Mouse (Mus musculus) activated CD4-positive, CD25-positive, alpha-beta regulatory T cell (primary cell): ENCODE data around the gene Gm9857. TPM values are rescaled to one million over a fixed set of nuclear protein-coding genes. Genes with fewer than 3 reads are reported as not detected.

Experiments used
- polyA plus RNA-seq, 2 experiments: library from polyadenylated mRNA; unstranded; fragments of 100-300 nt; shearing (Covaris generic); gene quantifications; one replicate each; pipeline ENCODE4 v1.2.1; 2017

The Gm9857 gene
- not detected for polyA plus RNA-seq

GRCm38 (mm10) chr3:108940001-108940633 lies at the start of gene Gm9857:
Gene Gm9857 (minus strand): TSS chr3:108940445.

DNA sequence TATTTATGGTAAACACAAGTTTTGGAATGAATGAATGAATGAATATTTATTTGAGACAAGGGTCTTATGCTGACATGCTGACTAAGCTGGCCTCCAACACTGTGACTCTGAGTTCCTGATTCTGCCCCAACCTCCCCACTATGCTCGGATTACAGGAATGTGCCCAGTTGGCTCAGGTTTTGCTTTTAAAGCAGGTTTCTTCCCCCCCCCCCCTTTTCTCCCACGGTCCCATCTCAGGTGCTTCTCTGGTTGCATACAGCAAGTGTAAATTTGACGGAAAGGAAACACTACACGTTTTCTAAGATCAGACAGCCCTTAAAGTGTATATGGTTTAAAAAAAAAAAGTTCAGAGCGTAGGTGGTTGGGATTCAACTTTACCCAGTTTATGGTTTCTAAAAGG lies 672 bp downstream of the Gm9857 start, which contains the start of gene Henmt1:
Gene Henmt1 (plus strand): TSS at position 301 of the 400 bp plus-strand sequence.

GRCm38 (mm10) chr3:108911548-108912413 lies 28.5 kb downstream of the Gm9857 start, which contains the start of gene Prpf38b:
Gene Prpf38b (minus strand): TSS chr3:108911727.

Other genes with a start within 250 kb of the Gm9857 start
- gene Gpsm2, start 218.1 kb downstream of the Gm9857 start, polyA plus RNA-seq = 10 to 100 TPM; 11.0 to 16.5 TPM
- under 1 TPM in 1 of 2 experiments, not detected in 1; 0.26 TPM for gene Aknad1, start 200.8 kb downstream of the Gm9857 start, polyA plus RNA-seq
- gene Stxbp3, start 99.9 kb downstream of the Gm9857 start, polyA plus RNA-seq = 10 to 100 TPM; 52.1 to 54.2 TPM
- gene Fndc7, start 50.4 kb downstream of the Gm9857 start, polyA plus RNA-seq = under 1 TPM; 0.25 to 0.63 TPM
- 100 to 1,000 TPM; 174 to 217 TPM for gene Prpf38b, start 28.7 kb downstream of the Gm9857 start, polyA plus RNA-seq
- under 1 TPM in 1 of 2 experiments, not detected in 1; 0.32 TPM for gene Henmt1, start 572 bp downstream of the Gm9857 start, polyA plus RNA-seq
- 1 to 10 TPM; 2.9 to 4.1 TPM for gene Fam102b, start 87.2 kb upstream of the Gm9857 start, polyA plus RNA-seq
- gene Slc25a54, start 140.0 kb upstream of the Gm9857 start, polyA plus RNA-seq = not detected
- 10 to 100 TPM; 17.2 to 22.7 TPM for gene Slc25a24, start 182.7 kb upstream of the Gm9857 start, polyA plus RNA-seq